In genomic region chr5:133884593-133884992, GRCm38 (mm10) we compare ENCODE assay signal across 9 mouse cellular contexts.
A peak's percentile ranks its signal among the peaks of the same experiment; 100 is the strongest.
DNase-seq lines count a peak whose midpoint lies in the region; ATAC-seq lines count a peak whose summit lies in the region.
"Had no signal": no experiment of that assay in that cellular context is flagged by ENCODE, and none has a peak within 500 bp of the region (broad histone marks: within the 10 kb centered on the region; RNA-seq: fewer than 3 reads in every experiment).

No protein-coding gene starts in this region.

- peak overlapping the region; percentile 15; the same call in 1 of the 2 replicates for H3K4me2 ChIP-seq in forebrain, embryonic 11.5 days (ENCODE audit: low read depth, low read length, severe bottlenecking)
- no peak overlapping the region for H3K4me2 ChIP-seq in hindbrain, embryonic 15.5 days
- H3K4me2 ChIP-seq in neural tube, embryonic 14.5 days (ENCODE audit: low read depth, low read length), result no peak overlapping the region

- H3K9ac ChIP-seq in forebrain, embryonic 11.5 days (ENCODE audit: low read length), result no peak overlapping the region
- H3K9ac ChIP-seq in hindbrain, embryonic 15.5 days, result no peak overlapping the region
- H3K9ac ChIP-seq in neural tube, embryonic 14.5 days (replicated peaks; ENCODE audit: low read depth, low read length), result no peak overlapping the region

- DNase-seq in lung, postnatal 10 days, result peak; percentile 2
- no peak for DNase-seq in lung, postnatal 4 days
- DNase-seq in forebrain, embryonic 11.5 days (ENCODE audit: low spot score), result peak; percentile 51
- DNase-seq in right cerebral cortex, postnatal 36 days (ENCODE audit: low spot score in 2 of 2), result no peak
- no peak for DNase-seq in kidney, adult 18-20 months

- H3K9me3 ChIP-seq in forebrain, embryonic 11.5 days (ENCODE audit: control insufficient read depth, low read length), result no peaks in the 10 kb centered on the region
- H3K9me3 ChIP-seq in hindbrain, embryonic 15.5 days, result no peaks in the 10 kb centered on the region
- no peaks in the 10 kb centered on the region for H3K9me3 ChIP-seq in neural tube, embryonic 14.5 days (ENCODE audit: control insufficient read depth, low read length)

- H3K4me3 ChIP-seq in forebrain, embryonic 11.5 days (ENCODE audit: low read depth, low read length), result no peak overlapping the region
- H3K4me3 ChIP-seq in hindbrain, embryonic 15.5 days, result no peak overlapping the region
- H3K4me3 ChIP-seq in neural tube, embryonic 14.5 days (ENCODE audit: low read depth, low read length), result no peak overlapping the region

- WGBS in forebrain, embryonic 11.5 days, result 39% methylated on average over 2 of the region's 2 CpGs
- 26% methylated on average over 2 of the region's 2 CpGs for WGBS in hindbrain, embryonic 15.5 days
- 14% methylated on average over 2 of the region's 2 CpGs for WGBS in neural tube, embryonic 14.5 days

- H3K27me3 ChIP-seq in forebrain, embryonic 11.5 days (ENCODE audit: control insufficient read depth, insufficient read depth, low read length), result no peaks in the 10 kb centered on the region
- no peaks in the 10 kb centered on the region; the same call in 1 of the 2 replicates for H3K27me3 ChIP-seq in hindbrain, embryonic 15.5 days
- no peaks in the 10 kb centered on the region for H3K27me3 ChIP-seq in neural tube, embryonic 14.5 days (ENCODE audit: control insufficient read depth, insufficient read depth, low read length)

- H3K27ac ChIP-seq in forebrain, embryonic 11.5 days (ENCODE audit: low read depth, low read length), result peak overlapping the region; percentile 78
- peak overlapping the region; percentile 60 for H3K27ac ChIP-seq in hindbrain, embryonic 15.5 days (replicated peaks)
- H3K27ac ChIP-seq in neural tube, embryonic 14.5 days (ENCODE audit: low read depth, low read length), result no peak overlapping the region

- peak; percentile 28; the same call in 1 of the 2 replicates for ATAC-seq in forebrain, embryonic 11.5 days (replicated peaks; ENCODE audit: low FRiP score)
- no peak for ATAC-seq in hindbrain, embryonic 15.5 days (ENCODE audit: low FRiP score, low read depth)
- ATAC-seq in neural tube, embryonic 14.5 days (ENCODE audit: low read depth), result 0 out of 2 replicates have a peak, but pooled peaks have one; percentile 14
- ATAC-seq: inflammation-experienced regulatory T-cells, adult 6 months had no signal

- no peaks in the 10 kb centered on the region for H3K36me3 ChIP-seq in forebrain, embryonic 11.5 days (ENCODE audit: control insufficient read depth, insufficient read depth, low read length)
- no peaks in the 10 kb centered on the region for H3K36me3 ChIP-seq in hindbrain, embryonic 15.5 days
- H3K36me3 ChIP-seq in neural tube, embryonic 14.5 days (ENCODE audit: control insufficient read depth, insufficient read depth, low read length), result no peaks in the 10 kb centered on the region
- H3K36me3 ChIP-seq: G1E had no signal

- peaks cover 7% of the 10 kb centered on the region; the same call in 1 of the 2 replicates for H3K4me1 ChIP-seq in forebrain, embryonic 11.5 days (replicated peaks; ENCODE audit: control insufficient read depth, insufficient read depth, low read length)
- H3K4me1 ChIP-seq in hindbrain, embryonic 15.5 days (replicated peaks), result peaks cover 14% of the 10 kb centered on the region
- H3K4me1 ChIP-seq in neural tube, embryonic 14.5 days (ENCODE audit: control insufficient read depth, insufficient read depth, low read length), result peaks cover 12% of the 10 kb centered on the region

Comparison
In these comparisons a context has a peak if more than half of its experiments do, and no peak if none do; other contexts are left out.
1. DNase-seq: peak in lung, postnatal 10 days (single experiment) and forebrain, embryonic 11.5 days (single experiment); none in lung, postnatal 4 days (0 of 2), right cerebral cortex, postnatal 36 days (0 of 2) and kidney, adult 18-20 months (single experiment).